Mouse (Mus musculus): ENCODE measurements around the gene Fam219b. TPM values are rescaled to one million over a fixed set of nuclear protein-coding genes. Genes with fewer than 3 reads are reported as not detected.
A peak's percentile ranks its signal among the peaks of the same experiment; 100 is the strongest.

Gene Fam219b
- polyA plus RNA-seq, 1 experiment from 2014 or later = 24.1 TPM

- DNase-seq = no peak
- Histone ChIP-seq H3K9ac (replicated peaks; ENCODE audit: low read length) (no peak overlapping the region), H3K4me2 (ENCODE audit: low read length) (no peak overlapping the region), H3K4me3 (replicated peaks; ENCODE audit: low read depth, low read length) (no peak overlapping the region), H3K27ac (replicated peaks; ENCODE audit: low read depth, low read length) (no peak overlapping the region), H3K9me3 (ENCODE audit: control insufficient read depth, low read length) (no peaks in the 10 kb centered on the region), H3K27me3 (ENCODE audit: control insufficient read depth, insufficient read depth, low read length) (no peaks in the 10 kb centered on the region), H3K36me3 (ENCODE audit: control insufficient read depth, insufficient read depth, low read length) (peaks cover 67% of the 10 kb centered on the region), H3K4me1 (ENCODE audit: control insufficient read depth, insufficient read depth, low read length) (peaks cover 6% of the 10 kb centered on the region)
- ATAC-seq (ENCODE audit: low FRiP score, low TSS enrichment) = no peak
- 96% methylated on average over 3 of the region's 3 CpGs for WGBS
These were observed 47.7 kb downstream of the Fam219b start for GRCm38 (mm10) chr9:57584991-57585390.

- Histone ChIP-seq H3K9ac (replicated peaks; ENCODE audit: low read length) (peak within 1 kb of the TSS; percentile 87), H3K4me3 (replicated peaks; ENCODE audit: low read depth, low read length) (peak within 1 kb of the TSS; percentile 73), H3K4me1 (ENCODE audit: control insufficient read depth, insufficient read depth, low read length) (peaks cover 11% of the 10 kb centered on the region), H3K9me3 (ENCODE audit: control insufficient read depth, low read length) (no peaks in the 10 kb centered on the region), H3K27ac (replicated peaks; ENCODE audit: low read depth, low read length) (peak within 1 kb of the TSS; percentile 77), H3K27me3 (ENCODE audit: control insufficient read depth, insufficient read depth, low read length) (no peaks in the 10 kb centered on the region), H3K4me2 (ENCODE audit: low read length) (peak within 1 kb of the TSS; percentile 88), H3K36me3 (ENCODE audit: control insufficient read depth, insufficient read depth, low read length) (peaks cover 45% of the 10 kb centered on the region)
- ATAC-seq (ENCODE audit: low FRiP score, low TSS enrichment) = peak; percentile 76
- WGBS = under 1% methylated on average over 58 of the region's 58 CpGs
- peak; percentile 86 for DNase-seq
These were observed 52.1 kb downstream of the Fam219b start, which contains the start of gene Ulk3 for GRCm38 (mm10) chr9:57589224-57590126. Ulk3 (plus strand) TSS chr9:57589452.

GRCm38 (mm10) chr9:57590726-57591125 is 53.4 kb downstream of the Fam219b start:
- Histone ChIP-seq H3K27me3 (ENCODE audit: control insufficient read depth, insufficient read depth, low read length) (no peaks in the 10 kb centered on the region), H3K4me3 (replicated peaks; ENCODE audit: low read depth, low read length) (no peak overlapping the region), H3K9ac (replicated peaks; ENCODE audit: low read length) (no peak overlapping the region), H3K4me2 (ENCODE audit: low read length) (peak overlapping the region; percentile 88; the same call in 1 of the 2 replicates), H3K9me3 (ENCODE audit: control insufficient read depth, low read length) (no peaks in the 10 kb centered on the region), H3K4me1 (ENCODE audit: control insufficient read depth, insufficient read depth, low read length) (peaks cover 11% of the 10 kb centered on the region), H3K36me3 (ENCODE audit: control insufficient read depth, insufficient read depth, low read length) (peaks cover 44% of the 10 kb centered on the region), H3K27ac (replicated peaks; ENCODE audit: low read depth, low read length) (no peak overlapping the region)
- ATAC-seq (ENCODE audit: low FRiP score, low TSS enrichment) (no peak), DNase-seq (peak; percentile 33)
- 33% methylated on average over 5 of the region's 5 CpGs for WGBS

Other genes starting within 250 kb of the Fam219b start
- 19.9 and 22.9 TPM in 2 replicates for gene Ppcdc, start 97.4 kb upstream of the Fam219b start, polyA plus RNA-seq (2014; fragmentation: Nextera tagmentation; extraction: Ambion mirVana)
- gene Scamp5, start 69.5 kb upstream of the Fam219b start, polyA plus RNA-seq (2014; fragmentation: Nextera tagmentation; extraction: Ambion mirVana) = 98.9 and 109 TPM in 2 replicates
- 28.1 and 30.7 TPM in 2 replicates for gene Rpp25, start 33.5 kb upstream of the Fam219b start, polyA plus RNA-seq (2014; fragmentation: Nextera tagmentation; extraction: Ambion mirVana)
- 832 and 924 TPM in 2 replicates for gene Cox5a, start 16.3 kb upstream of the Fam219b start, polyA plus RNA-seq (2014; fragmentation: Nextera tagmentation; extraction: Ambion mirVana)
- 53.5 and 56.5 TPM in 2 replicates for gene Mpi, start 15.2 kb downstream of the Fam219b start, polyA plus RNA-seq (2014; fragmentation: Nextera tagmentation; extraction: Ambion mirVana)
- gene Scamp2, start 23.4 kb downstream of the Fam219b start, polyA plus RNA-seq (2014; fragmentation: Nextera tagmentation; extraction: Ambion mirVana) = 48.2 TPM in 2 replicates
- 12.5 and 20.4 TPM in 2 replicates for gene Ulk3, start 51.9 kb downstream of the Fam219b start, polyA plus RNA-seq (2014; fragmentation: Nextera tagmentation; extraction: Ambion mirVana)
- 0.74 and 0.96 TPM in 2 replicates for gene Cplx3, start 68.8 kb downstream of the Fam219b start, polyA plus RNA-seq (2014; fragmentation: Nextera tagmentation; extraction: Ambion mirVana)
- not detected in 2 replicates for gene Lman1l, start 83.2 kb downstream of the Fam219b start, polyA plus RNA-seq (2014; fragmentation: Nextera tagmentation; extraction: Ambion mirVana)
- 40.0 and 41.9 TPM in 2 replicates for gene Csk, start 116.1 kb downstream of the Fam219b start, polyA plus RNA-seq (2014; fragmentation: Nextera tagmentation; extraction: Ambion mirVana)
- not detected in 2 replicates for gene Cyp1a2, start 146.2 kb downstream of the Fam219b start, polyA plus RNA-seq (2014; fragmentation: Nextera tagmentation; extraction: Ambion mirVana)
- gene Cyp1a1, start 150.4 kb downstream of the Fam219b start, polyA plus RNA-seq (2014; fragmentation: Nextera tagmentation; extraction: Ambion mirVana) = 0.08 TPM in 1 of 2 replicates, not detected in the other
- 24.6 and 27.7 TPM in 2 replicates for gene Edc3, start 171.0 kb downstream of the Fam219b start, polyA plus RNA-seq (2014; fragmentation: Nextera tagmentation; extraction: Ambion mirVana)
- gene Clk3, start 228.3 kb downstream of the Fam219b start, polyA plus RNA-seq (2014; fragmentation: Nextera tagmentation; extraction: Ambion mirVana) = 66.3 and 68.7 TPM in 2 replicates